In the genomic region with DNA sequence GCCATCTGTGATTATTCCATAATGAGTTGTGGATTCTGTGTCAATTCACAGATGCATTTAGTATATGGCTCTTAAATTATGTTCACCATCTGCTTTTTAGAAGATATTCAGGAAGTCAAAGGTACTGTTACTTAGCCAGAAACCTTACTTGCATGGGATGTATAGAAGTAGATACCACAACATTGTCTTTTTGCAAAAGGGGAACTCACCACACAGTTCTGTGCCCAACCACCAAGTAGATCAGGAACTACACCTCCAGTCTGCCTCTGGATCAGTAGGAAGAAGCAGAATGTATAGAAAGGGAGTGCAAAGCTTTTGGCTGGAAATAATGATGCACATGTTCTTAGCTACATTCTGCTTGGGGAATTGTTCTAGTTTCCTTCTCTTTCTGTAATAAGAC, we compare ENCODE assay signal across 16 mouse cellular contexts.
"Had no signal": no experiment of that assay in that cellular context is flagged by ENCODE, and none has a peak within 500 bp of the region (broad histone marks: within the 10 kb centered on the region; RNA-seq: fewer than 3 reads in every experiment).

No protein-coding gene starts in this region.

- H3K27ac ChIP-seq: neural tube, embryonic 13.5 days; neural tube, embryonic 15.5 days; stomach, embryonic 15.5 days; stomach, postnatal 0 days had no signal

- H3K4me1 ChIP-seq: neural tube, embryonic 13.5 days; neural tube, embryonic 15.5 days; stomach, embryonic 15.5 days had no signal

- DNase-seq: retina, postnatal 1 day; right cerebral cortex, adult 18-20 months; right cerebral cortex, postnatal 14 days; right cerebral cortex, postnatal 25 days; right cerebral cortex, postnatal 4 days; spleen, adult 18-20 months; thymus, adult 18-20 months; thymus, adult 2 months; thymus, postnatal 14 days; thymus, postnatal 25 days; thymus, postnatal 36 days; thymus, postnatal 4 days had no signal

- H3K36me3 ChIP-seq: neural tube, embryonic 13.5 days; neural tube, embryonic 15.5 days; stomach, embryonic 15.5 days had no signal

- H3K27me3 ChIP-seq: neural tube, embryonic 13.5 days; neural tube, embryonic 15.5 days; stomach, embryonic 15.5 days had no signal

- H3K9me3 ChIP-seq: stomach, embryonic 15.5 days had no signal

- H3K9ac ChIP-seq: neural tube, embryonic 13.5 days; neural tube, embryonic 15.5 days; stomach, embryonic 15.5 days had no signal

- H3K4me3 ChIP-seq: neural tube, embryonic 13.5 days; neural tube, embryonic 15.5 days; stomach, embryonic 15.5 days had no signal
